Mouse (Mus musculus) spleen, embryonic (tissue): ENCODE results near the gene Itgb6.

Source experiments
- CTCF ChIA-PET: fragments of 350-600 bp; sonication (Branson Sonifier 250); formaldehyde crosslinking; loops from one replicate; lab custom pipeline; 2022; lab: Charles Lee

Gene Itgb6

DNA sequence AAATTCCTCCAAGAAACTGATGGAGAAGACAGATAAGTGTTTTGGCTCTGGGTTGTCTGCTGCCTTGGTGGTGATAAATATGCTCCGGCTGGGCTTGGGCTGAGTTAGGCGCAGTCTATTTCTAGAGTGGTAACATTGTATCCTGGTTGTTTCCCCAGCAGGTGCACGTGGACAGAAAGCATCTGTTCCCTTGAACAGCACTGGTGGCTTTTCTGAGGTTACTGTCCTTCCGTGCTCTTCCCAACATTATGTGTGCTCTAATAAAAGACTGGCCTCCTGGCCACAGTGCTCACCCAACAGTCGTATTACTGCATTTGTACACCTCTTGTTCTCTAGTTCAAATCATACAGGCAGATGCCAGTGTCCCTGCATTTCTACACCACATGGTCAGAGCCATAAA is 9.6 kb downstream of the Itgb6 start:
- CTCF ChIA-PET = no interaction called here

DNA sequence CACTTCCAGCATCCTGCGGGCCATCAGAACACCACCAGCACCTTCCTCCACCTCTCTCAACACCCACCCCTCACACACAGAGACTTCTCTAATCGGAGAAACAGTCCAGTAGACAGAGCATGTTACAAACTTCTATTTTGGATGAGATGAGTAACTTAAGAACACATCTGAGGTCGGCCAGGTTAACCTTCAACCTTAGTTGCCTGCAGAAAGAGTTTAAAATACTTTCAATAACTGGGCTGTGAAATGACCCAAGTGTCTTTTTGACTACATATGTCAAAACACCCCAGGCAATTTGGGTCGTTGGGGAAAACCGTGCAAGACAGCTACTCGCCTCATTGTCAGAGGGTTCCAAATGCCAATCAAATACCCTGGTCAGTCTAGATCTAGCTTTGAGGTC is 10.0 kb downstream of the Itgb6 start:
- CTCF ChIA-PET = no interaction called here

DNA sequence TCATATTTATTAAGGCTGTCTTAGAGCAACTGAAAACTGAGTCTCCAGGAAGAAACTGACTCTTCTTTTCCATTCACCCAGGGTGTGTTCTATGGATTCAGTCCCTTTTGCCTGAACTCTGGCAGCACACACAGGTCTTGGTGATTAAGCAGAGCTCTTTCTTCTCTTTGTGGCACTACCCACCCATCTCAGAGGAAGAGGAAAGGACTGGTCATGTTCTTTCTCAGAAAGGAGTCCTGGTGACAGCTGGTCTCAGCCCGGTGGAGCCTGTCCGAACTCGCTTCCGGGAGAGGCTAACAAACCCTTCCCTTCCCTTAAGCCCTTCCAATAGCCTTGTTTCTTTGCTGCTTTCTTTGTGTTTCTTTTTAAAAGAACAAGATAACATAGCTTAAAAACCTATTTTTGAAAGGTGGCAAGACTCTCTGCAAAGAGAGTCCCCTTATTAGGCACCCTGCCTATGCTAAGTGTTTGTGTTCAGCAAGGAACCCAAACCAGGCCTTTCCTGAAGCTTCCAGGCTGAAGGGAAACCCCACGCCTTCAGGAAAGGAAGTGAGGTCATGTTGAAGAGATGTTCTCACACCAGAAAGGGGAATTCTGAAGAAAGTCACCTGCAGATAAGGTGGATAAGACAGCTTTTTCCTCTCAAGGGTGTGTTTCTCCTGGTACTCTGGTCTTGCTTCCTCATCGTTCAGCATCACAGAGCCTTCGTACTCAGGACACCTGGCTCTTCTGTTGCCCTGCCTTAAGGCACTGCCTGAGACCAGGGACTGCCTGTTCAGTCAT is 11.2 kb downstream of the Itgb6 start:
- CTCF ChIA-PET = no interaction called here

DNA sequence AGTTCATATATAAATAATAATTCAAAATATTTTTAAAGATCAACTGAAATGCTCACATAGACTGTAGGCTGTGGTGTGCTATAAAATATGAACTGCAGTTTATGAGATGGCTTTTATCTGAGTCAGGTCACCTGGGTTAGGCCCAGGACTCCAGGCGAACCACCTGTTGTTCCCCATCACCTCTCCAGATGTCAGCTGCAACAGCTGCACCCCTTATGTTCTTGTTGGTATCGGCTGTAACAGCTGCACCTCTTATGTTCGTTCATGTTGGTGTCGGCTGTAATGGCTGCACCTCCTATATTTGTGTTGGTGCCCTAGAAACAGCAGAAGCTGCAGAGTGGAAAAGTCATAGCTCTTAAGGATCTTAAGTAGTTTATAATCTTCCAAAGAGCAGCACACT is 12.1 kb downstream of the Itgb6 start:
- CTCF ChIA-PET = no interaction called here

DNA sequence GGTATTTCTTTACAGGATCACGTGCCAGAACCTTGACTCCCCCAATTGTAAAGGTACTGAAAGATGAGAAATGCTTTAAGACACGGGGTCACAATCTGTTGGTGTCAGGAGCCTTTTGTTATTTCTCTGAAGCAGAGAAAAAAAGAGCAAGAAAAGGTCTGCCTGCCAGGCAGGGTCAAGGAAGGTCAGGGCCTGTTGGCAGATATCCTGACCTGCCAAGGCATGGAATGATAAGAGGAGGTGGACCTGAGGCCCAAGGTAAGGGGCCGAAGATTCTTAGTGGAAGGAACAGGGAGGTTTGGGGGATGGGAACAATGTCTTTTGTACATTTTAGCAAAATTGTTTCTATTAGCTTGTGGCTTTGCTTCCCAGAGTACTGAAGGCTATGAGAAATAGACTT is 13.8 kb downstream of the Itgb6 start:
- CTCF ChIA-PET = no interaction called here

DNA sequence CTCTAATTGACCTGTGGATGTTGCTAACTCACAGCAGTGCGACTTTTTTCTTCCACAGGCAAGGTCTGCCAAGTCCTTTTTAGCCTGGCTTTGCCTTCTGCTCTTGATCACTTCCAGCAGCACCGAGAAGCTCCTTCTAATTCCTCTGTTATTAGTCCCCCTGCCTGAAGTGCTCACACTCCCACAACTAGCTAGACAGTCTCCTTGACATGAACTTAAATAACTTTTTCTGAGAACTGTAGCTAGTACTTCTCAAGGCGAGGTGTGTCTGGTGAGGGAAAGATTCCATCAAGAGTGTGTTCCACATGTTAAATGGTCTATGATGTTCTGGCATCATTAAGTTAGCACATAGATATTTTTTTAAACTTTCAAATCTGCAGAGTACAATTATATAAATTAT is 15.6 kb downstream of the Itgb6 start:
- CTCF ChIA-PET = interaction anchor here (0.6 kb wide), 1 partner anchor 24 kb away, joined by 4 read pairs; no protein-coding TSS in a partner anchor

DNA sequence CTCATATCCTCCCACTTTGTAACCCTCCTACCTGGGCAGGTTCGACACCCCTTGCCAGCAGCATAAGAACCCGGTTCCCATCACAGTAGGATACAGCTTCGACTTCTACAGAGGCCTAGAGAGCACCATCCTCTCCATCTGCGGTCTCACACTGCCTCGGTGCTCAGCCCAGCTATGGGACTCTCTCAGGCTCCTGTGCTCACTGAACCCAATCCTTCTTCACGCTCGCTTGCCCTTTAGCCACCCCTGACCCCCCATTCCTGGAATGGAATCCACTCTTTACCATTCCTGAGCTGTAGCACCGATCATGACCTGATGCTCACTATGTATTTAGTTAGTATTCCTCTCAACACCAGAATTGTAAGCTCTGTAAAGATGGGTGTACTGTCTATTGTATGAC is 17.0 kb downstream of the Itgb6 start:
- CTCF ChIA-PET = no interaction called here

DNA sequence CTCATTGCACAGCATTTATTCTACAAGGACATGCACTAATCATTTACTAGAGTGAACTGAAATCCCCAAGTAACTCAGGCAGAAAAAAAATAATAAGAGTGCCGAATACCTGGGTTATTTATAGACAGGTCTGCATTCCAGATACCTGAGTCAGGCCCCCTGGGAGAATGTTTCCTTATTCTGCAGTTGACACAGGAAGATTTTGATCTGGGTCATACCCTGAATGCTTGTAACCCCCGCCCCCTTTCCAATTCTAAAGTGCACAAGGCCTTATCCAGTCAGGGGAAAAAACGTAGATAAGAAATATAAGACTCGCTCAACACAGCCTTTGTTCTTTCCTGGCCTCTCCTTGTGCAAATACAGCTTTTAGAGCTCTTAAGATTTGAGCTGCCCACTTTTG is 19.1 kb downstream of the Itgb6 start:
- CTCF ChIA-PET = no interaction called here

DNA sequence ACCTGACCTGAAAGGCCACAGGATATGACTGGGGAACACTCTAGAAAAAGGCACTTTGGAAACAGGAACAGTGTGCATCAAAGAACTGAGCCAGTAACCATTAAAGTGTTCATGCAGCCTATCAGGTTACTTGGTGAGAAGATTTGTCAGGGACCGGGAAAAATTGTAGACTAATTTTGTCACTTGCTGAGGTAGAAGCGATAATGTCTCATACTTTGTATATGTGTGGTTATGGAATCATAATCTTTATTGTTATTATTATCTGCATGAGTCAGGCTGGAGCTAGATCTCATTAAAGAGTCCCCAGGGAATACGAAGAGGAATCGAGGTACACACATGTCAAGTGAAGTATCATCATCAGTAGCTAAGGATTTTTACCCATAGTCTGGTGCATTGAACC is 21.5 kb downstream of the Itgb6 start:
- CTCF ChIA-PET = no interaction called here

DNA sequence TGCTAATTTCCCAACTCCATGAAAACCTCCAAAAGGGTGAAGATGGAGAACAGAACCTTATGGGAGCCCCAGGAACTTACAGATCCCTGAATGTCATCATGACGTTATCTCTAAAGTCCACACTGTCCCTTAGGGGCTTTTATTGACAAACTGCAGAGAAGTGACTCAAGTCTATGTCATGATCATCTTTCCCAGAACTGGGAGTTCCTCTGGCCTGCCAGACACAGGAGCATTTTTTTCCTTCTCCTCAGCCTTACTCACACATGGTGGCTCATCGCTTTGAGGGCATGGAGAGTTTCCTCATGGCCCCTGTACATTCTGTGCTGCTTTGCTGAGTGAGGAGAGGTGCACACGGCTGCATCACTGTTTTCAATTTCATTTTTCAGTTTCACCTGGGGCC is 22.4 kb downstream of the Itgb6 start:
- CTCF ChIA-PET = no interaction called here

DNA sequence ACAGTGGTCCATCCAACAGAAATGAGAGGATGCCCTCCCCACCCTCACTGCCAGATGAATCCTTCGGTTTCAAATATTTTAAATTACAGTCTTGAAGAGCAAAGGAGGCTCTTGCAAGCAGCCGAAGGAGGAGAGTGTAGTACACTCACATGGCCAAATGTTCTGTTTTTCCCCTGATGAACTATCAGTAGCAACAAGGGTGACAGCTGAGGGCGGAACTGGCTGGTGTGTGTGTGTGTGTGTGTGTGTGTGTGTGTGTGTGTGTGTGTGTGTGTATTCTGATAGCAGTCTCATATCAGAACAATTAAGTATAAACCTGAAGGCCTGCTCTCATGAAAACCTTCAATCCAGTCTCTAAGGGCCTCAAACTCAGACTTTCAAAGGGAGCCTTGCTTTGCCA is 22.9 kb downstream of the Itgb6 start:
- CTCF ChIA-PET = no interaction called here

DNA sequence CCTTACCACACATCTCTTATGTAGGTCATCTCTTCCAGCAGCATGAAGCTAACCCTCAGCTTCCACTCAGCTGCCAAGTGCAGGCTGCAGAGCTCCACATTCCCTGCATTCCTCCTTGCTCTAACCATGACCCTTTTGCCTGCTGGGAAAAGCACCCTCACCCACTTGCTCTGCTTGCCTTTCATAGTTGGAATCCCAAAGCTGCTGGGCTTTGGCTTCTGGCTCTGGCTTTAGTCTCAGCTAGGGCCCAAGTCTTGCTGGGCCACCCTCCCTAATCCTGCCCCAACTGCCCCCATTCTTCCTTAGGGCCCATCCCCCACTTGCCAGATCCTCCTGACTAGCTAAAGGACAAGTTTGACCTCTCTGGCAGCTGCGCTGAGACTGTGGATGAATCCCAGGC is 24.3 kb downstream of the Itgb6 start:
- CTCF ChIA-PET = no interaction called here

DNA sequence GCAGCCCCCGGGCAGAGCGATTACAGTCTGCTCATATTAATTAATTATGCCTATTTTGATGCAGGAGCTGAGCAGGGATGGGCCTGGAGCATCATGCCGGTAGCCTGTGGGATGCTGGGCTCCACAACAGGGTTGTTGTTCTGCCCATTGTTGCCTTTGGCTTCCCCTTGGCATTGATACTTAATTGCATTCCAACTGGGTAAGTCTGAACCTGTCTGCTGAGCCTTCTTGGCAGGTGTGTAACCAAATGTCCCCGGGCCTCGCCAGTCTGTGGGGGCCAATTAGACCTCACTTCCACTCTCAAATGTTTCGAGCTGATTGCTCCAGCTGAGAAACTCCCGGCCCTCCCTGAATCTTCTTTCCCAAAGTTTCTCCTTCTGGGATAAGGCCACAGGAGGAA is 24.9 kb downstream of the Itgb6 start:
- CTCF ChIA-PET = no interaction called here

DNA sequence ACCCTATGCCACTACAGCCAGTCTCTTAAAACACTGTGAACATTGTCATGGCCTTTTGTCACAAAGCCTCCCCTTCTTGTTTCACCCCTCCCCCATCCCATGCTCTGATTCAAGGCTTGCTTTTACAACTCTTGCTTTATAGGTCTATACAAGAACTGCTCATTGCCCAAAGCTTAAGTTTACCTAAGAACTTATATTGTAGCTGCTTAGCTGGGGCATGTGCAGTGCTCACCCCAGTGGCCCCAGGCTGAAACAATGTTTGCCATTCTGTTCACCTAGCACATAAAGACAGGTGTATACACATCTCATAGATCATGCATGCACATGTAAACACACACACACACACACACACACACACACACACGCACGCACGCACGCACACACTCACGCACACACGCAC is 25.9 kb downstream of the Itgb6 start:
- CTCF ChIA-PET = no interaction called here

DNA sequence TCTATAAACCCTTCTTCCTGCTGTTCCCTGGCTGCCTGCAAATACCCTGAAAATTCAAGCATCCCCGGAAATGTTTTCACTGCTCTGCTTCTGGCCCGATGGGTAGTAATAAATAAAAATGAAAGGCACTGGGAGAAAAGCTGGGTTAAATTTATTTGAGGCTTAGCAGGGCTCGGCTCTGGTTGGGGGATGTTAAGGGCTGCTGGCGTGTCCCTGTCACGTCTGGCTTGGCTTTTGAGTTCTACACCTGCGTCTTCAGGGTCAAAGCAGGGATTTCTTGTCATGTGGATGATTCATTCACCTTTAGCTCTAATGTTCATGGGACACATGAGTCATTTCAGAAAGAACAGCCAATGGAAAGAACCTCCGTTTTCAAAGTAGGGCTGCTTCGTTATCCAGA is 26.7 kb downstream of the Itgb6 start:
- CTCF ChIA-PET = no interaction called here

DNA sequence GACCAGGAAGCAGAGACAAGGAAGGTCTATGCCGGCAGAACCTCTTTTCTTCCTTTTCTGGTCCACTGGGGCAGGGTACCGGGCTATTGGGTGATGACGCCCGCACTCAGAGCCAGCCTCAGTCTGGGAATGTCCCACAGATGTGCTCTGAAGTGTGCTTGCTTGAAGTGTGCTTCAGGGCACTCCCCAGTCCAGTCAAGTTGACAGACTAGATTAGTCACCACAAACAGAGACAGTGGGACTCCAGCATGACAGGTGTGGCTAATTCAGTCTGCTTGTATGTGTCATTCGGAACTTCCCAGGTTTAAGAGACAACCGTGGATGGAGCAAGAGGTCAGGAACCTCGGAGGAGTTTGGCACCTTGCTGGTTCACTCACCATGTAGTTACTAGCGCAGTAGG is 27.9 kb downstream of the Itgb6 start:
- CTCF ChIA-PET = no interaction called here

DNA sequence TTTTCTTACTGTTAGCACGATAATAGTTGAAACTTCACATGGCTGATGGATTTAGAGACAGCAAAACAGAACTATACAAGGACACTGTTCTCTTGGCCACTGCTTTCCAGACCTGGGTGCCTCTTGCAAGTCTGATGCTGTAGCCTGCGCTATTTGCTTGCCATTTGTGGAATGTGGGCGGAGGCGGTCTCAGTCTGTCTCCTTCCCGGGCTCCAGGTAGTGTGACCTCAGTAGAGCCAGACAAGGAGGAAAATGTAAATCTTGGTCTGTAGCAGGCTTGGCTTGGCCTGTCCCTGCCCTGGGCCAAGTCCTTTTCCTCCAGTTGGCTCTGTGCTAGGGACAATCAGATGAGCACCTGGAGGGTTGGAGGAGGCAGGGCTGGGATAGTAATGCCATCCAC is 30.2 kb downstream of the Itgb6 start:
- CTCF ChIA-PET = no interaction called here

DNA sequence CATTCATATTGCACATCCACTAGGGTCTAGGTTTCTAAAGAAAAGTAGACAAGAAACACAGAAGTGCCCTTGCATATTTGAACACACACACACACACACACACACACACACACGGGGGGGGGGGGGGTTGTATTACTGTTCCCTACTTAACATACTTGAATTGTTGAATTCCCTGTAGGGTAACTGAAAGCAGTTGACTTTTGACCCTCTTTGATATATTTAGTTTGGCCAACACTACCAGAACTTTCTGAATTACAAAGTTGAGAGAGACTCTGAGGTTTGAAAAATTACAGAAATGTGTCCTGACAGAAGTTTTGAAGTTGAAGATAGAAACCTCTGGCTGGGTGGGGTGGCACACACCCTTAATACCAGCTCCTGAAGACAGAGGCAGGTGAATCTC is 32.2 kb downstream of the Itgb6 start:
- CTCF ChIA-PET = no interaction called here

DNA sequence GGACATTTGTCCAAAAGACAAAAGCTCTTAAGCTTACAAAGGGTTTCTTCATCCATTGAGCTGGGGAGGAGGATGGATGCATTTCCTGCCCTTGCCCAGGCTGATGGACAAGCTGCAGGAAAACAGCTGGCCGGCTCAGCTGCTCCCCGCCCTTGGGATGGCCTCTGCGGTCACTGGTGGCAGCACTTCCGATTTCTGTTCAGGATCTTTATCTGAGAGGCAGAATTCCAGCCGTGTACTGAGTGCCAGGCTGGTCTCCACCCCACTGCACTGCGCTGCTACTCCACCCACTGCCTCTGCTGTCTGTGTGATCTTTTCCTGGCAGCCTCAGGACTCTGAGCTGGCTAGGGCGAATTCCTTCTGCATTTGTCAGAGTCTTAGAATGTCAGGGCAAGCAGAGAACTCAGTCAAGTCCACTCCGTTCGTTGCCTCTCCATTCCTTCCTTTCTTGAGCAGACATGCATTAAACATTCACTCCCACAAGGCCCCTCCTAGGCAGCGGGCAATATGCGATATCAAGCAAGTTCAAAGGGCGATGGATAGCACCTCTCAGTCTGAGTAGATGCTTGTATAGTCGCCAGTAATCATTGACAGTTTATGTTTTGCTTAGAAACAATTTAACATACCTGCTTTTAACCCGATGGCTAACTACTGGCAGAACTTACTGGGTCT is 33.4 kb downstream of the Itgb6 start:
- CTCF ChIA-PET = no interaction called here

DNA sequence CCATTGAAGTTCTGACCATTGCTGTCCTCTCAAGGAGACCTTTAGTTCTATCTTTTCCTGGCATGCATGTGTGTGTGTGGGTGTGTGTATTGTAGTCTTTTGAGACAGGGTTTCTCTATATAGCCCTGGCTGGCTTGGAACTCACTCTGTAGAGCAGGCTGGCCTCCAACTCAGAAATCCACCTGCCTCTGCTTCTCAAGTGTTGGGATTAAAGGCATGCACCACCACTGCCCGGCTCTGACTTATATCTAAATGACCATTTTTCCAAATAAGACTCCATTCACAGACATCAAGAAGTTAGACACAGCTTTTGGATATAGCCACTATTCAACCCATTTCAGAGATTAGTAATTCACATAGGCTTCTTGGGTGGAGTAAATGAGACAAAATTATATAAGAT is 34.3 kb downstream of the Itgb6 start:
- CTCF ChIA-PET = no interaction called here

DNA sequence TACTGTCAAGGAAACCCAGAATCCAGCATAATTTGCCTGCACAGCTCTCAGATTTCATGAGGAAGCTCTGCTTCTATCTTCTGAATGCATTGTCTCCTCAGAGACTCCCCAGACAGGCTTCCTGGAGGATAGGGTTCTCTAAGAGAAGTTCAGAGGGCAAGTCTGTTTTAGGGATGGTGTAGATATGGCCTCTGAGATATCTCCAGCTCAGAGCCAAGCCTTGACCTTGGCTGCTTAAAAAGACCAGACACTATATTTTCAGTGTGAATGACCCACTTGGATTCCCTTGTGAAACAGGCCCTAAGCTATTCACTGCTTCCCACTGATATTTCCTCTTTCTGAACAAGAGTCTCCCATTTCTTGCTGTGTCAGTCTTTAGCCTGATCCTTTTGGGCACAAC is 36.5 kb downstream of the Itgb6 start:
- CTCF ChIA-PET = no interaction called here

DNA sequence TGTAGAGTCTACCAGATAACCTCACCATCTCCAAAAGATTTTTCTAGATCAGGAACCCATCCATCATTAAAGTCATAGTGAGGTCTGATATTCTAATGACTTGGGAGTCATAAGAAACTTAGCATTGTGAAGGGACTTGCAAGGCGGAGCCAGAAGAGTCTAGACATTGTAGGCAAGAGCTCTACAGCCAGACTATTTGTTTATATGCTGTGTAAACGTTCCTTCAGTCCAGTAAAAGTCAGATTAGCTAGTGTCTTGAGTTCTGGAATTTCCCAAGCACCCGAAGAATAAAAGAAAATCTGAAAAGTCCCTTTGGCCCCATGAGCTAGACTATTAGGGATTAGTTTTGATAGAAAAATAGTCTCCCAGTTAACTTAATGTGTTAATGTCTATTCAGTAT is 38.3 kb downstream of the Itgb6 start:
- CTCF ChIA-PET = no interaction called here

DNA sequence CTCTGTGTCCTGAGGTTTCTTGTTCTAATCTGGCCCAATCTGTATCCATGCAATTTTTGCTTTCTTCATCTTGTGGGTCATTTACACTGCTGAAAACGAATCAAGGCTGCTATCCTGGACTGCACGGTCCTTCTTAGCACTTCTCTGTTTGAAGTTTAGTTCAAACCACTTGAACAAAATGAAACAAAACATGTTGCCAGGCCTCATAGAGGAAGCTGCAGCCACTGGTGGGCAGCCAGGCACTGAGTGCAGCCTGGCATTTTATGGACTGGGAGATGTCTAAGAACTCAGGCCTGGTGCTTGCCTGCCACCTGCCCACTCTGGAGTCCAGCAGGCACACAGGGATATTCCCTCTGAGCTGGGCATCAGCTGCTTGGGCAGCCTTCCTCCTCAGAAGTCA is 39.9 kb downstream of the Itgb6 start:
- CTCF ChIA-PET = no interaction called here

DNA sequence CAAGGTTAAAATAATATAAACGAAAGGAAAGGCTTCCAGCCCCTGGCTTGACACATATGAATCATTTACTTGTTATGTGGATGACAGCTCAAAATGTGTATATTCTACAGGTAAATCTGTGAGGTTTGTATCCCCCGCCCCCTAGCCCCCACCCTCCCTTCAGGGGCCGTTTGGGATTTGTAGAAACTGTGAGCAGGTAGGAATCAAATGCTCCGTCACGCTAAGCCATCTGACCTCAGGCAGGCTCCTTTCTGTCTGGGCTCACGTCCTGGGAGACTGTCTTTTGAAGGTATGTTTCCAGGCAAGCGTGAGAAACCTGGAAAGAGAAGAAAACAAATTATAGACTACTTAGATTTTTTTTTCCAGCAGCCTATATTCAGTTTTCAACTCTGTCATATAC is 48.0 kb downstream of the Itgb6 start:
- CTCF ChIA-PET = no interaction called here
